Mouse (Mus musculus) right cerebral cortex, adult 2 months (tissue): ENCODE measurements at regions not wholly inside any gene's neighbourhood (a gene's known extent, or its start where the extent isn't known, plus 50 kb on each side); places are given as distances from the start of the nearest gene placed in this dataset.

Source experiments
- DNase-seq, 2 experiments: peaks; one replicate each; pipeline ENCODE4 v3.0.0; 2021 to 2022; ENCODE audit warnings: low spot score in 2 of 2

DNA sequence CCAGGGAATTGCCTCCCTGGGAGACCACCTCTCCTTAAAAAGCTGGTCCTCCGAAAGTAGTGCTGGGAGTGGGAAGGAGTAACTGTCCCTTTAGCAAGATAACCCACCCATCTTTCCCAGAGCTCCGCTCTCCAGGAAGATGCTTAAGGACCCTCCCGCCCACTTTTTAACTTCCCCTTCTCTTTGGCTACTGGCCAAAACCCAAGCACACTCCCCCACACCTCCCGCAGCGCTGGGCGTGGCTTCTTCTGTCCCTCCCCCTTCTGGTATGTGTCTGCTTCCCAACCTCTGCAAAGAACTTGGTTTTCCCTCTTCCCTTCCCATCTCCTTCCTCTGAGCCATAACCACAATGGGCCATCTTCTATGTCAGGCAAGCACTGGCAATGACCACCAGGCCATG is 85.4 kb downstream of the Rpap3 start:
- no peak for DNase-seq

DNA sequence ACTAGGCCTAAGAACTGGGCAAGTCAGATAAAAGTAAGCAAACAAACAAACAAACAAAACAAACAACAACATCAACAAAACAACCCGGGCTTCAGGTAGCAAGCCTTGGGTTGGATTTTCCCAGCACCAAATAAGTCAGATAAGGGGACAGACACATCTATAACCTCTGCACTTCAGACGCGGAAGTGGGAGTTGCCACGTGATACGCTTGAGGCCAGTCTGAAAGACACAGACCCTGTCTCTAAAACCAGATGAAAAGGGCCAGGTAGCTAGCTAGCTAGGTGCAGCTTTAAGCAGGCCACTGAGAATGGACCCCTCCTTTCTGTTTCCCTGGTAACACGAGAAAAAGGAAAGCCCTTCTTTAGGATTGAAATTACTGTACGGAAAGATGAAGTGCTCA is 85.9 kb downstream of the Rpap3 start:
- no peak for DNase-seq

DNA sequence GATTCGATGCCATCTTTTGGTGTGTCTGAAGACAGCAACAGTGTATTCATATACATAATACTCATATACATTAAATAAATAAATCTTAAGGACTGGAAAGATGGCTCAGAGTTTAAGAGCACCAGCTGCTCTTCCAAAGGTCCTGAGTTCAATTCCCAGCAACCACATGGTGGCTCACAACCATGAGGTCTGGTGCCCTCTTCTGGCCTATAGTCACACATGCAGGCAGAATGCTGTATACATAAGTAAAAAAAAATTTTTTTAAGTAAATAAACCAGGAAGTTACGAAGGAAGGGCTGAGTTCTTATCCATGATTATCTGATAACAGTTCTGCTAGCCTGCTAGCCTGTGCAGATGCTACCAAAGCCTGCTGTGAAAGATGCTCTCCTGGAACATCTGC is 93.3 kb downstream of the Rpap3 start:
- no peak for DNase-seq

DNA sequence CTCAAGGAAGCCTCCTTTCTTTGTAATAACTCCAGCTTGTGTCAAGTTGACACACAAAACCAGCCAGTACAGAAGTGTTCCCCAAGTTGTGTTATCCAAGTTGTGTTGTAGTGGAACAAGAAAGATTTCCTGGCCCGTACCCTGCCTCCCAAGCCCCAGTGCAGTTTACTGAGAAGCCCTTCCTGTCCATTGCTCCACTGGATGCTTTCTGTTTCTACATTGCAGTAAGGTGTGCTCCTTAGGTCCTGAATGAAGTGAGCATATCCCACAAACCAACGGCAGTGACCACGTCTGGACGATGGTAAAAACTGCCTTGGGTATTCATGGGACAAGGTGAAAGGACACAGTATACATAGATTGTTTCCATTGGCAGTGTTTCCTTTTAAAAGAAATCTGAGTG is 94.9 kb downstream of the Rpap3 start:
- no peak for DNase-seq

- DNase-seq, result no peak
Measured at GRCm38 (mm10) chr15:97609496-97609895, 96.1 kb downstream of the Rpap3 start.

GRCm38 (mm10) chr15:97608651-97609050 is 97.0 kb downstream of the Rpap3 start:
- no peak for DNase-seq

DNA sequence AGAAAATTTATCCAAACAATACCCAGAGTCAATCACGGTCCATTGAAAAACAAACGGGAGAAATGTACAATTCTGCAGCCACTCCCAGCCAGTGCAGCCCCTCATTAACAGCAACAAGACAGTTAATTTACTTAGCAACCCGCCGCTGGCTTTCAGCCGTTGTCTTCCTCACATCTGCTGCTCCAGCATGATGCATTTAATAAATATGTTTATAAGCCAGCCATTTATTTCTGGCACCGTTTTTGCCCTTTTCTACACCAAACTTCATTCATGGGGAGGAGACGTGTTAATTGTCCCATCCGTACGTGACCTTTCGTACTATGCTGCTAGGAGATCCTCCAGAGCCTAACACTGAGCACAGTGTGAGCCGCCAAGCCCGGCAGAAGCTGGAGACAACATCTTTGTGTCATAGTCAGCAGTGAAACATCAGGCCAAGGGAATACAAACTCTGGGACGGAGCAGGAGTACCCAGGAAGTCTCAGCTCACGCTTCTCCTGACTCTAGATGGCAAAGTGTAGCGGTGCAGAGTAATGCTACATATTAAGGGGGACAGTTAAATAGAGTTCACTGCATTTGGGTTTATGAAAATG is 97.9 kb downstream of the Rpap3 start:
- DNase-seq, result peak in 1 of 2 experiments; percentile 4

DNA sequence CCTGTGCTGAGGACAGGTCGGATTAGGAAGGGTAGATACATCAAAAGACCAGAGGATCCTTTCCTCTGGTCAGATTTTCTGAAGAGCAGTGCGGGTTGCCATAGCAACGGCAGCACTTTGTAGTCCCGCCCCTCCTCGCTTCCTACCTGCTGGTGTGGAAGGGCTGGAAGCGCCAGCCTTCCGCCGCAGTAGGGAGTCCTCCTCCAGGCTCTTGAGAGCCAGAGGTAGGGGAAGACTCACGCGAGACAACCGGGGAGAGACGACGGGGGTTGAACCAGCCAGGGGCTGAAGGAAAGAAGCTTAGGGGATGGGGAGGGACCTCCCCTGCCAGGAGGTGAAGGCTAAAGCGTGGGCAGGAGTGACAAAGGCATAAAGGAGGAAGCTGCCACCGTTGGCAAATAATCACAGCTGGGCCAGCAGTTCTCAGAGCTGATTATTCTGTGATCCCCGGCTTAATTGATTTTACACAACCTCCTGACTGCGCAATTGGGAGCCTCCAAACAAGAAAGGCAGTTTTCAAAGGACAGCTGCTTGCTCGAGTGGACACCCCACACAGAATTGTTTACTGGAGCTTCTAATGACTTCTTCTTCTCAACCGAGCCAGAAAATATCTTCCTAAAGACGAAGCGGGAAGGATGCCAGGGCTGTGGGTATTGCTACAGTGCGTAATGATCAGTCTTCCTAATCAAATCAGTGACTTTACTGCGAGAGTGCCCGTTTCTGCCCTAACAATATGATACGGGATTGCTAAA is 98.8 kb downstream of the Rpap3 start:
- peak; percentile 69 to 73 for DNase-seq

- DNase-seq, result no peak
Measured at GRCm38 (mm10) chr15:97606232-97606629, 99.4 kb downstream of the Rpap3 start.

DNA sequence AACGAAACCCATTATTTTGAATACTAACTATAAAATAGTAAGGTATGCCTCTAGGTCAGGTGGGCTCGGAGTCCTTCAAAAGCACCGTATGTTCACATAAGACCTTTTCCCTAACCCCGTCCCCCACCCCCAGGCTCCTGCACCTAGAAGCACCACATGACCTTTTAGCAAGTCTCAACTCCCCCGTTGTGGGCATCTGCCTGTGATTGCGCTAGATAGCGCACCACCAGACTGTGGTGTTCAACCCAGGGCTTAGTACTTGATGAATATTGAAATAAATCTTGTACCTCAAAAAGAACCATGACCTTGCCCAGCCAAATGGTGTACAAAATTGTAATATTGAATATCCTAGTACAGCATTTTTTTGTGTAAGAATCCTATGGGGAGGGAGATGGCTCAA is 99.8 kb downstream of the Rpap3 start:
- no peak for DNase-seq

GRCm38 (mm10) chr15:97603492-97603891 is 102.1 kb downstream of the Rpap3 start:
- DNase-seq, result no peak

DNA sequence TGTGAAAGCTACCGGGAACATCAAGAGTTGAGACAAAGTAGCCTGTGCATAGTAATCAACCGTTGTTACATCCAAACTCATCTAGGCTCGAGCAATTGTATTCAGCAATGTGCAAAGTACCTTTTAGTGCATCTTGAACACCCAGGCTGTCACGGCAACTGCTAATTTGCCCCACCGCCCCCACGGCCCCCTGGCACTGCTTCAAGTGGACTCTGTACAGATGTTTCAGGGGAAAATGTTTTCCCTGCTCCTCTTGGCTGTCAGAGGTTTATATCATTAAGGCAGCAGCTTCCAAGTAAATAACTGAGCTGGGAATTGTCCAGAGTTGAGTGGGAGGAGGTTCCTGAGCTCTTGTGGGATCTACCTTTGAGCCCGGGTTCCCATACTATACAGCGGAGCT is 107.4 kb downstream of the Rpap3 start:
- no peak for DNase-seq

- no peak for DNase-seq
Measured at GRCm38 (mm10) chr15:97596514-97597081, 109.0 kb downstream of the Rpap3 start.

DNA sequence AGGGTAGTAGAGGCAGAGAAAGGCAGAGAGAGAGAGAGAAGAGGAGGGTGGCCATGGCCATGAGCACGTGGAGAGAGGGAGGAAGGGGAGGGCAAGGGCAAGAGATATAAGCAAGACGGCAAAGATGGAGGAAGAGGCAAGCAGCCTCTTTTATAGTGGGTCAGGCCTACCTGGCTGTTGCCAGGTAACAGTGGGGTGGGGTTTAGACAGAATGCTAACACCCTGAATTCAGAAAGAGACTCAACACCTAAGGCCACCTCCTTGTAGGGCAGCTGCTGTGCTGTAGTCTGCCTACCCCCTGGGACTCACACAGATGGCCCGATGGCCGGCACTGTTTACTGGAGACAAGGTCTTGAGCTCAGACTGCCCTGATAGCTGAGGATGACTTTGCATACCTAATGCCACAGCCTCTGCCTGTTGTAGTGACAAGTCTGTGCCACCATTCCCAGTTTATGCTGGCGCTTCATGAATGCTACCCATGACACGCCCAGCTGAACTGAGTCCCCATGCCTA is 110.3 kb downstream of the Rpap3 start:
- no peak for DNase-seq

- DNase-seq, result no peak
Measured at GRCm38 (mm10) chr15:97593781-97594600, 111.6 kb downstream of the Rpap3 start.

DNA sequence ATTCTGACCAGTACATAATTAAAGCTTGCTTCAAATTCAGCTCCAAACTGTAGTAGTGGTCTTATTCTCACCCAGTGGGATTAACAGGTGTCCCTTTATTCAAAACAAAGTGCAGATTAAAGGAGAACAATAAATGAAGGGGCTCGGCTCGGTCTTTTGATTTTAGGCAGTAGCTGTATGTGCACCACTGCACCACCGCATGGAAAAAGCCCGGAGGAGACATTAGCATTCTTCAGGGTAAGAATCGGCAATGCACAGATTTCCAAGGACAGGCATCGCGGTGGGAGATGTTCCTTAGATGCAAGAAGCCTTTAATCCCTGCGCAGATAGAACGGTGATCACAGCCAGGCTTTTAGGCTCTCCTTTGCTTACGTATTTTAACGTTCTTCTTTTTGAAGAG is 112.8 kb downstream of the Rpap3 start:
- DNase-seq, result no peak

DNA sequence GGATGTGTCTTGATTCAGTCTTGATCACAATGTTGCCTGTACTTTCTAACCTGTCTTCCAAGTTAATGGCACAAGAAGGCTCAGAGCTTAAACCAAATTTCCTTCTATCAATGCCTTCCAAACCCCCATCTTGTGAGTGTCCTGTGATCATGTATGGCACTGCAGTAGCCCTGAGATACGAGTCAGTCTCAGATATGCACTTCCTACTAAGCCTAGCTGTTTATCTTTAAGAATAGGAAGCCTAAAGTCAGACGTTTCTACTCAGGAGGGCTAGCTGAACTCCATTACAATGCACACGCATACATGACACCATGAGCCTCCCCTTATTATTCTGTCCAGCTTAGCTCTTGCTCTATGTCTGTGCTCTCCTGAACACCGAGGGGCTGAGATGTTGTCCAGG is 114.2 kb downstream of the Rpap3 start:
- DNase-seq, result no peak

GRCm38 (mm10) chr15:97590732-97591292 is 114.8 kb downstream of the Rpap3 start:
- no peak for DNase-seq

DNA sequence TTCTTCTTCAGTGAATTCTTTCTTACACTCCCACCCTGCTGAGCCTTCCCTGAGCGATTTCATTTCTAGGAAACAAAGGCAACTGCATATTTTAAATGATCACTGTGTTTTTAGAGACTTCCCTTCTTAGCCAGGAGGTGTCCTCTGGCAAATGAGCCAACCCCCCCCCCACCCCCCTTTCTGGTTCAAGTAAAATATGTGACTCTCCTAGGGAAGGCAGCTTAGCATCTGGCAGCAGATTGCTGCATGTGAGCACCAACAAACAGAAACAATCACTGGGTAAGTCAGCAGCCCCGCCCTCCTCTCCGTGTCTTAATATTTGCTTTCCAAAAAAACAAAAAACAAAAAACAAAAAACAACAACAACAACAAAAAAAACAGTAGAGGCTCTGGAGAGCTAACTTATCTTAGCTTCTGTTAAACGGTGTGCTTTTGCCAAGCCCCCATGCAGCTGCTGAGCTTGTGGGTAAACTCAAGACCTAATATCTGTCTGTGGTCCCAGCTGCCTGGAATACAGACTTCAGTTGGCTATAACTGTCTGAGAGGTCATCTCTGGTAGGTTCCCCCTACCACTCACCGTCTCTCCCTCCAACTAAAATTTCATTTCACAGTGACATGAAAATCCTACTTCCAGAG is 117.9 kb downstream of the Rpap3 start:
- no peak for DNase-seq

- DNase-seq, result peak; percentile 63 to 66
Measured at GRCm38 (mm10) chr15:97581724-97582154, 123.9 kb downstream of the Rpap3 start.

- no peak for DNase-seq
Measured at GRCm38 (mm10) chr15:97580726-97581125, 124.9 kb downstream of the Rpap3 start.
